Mouse (Mus musculus): ENCODE results near the gene Clasrp. TPM values are rescaled to one million over a fixed set of nuclear protein-coding genes. Genes with fewer than 3 reads are reported as not detected.

Clasrp gene
- total RNA-seq, 2 experiments from 2014 or later, result 79.5 to 81.8 TPM

DNA sequence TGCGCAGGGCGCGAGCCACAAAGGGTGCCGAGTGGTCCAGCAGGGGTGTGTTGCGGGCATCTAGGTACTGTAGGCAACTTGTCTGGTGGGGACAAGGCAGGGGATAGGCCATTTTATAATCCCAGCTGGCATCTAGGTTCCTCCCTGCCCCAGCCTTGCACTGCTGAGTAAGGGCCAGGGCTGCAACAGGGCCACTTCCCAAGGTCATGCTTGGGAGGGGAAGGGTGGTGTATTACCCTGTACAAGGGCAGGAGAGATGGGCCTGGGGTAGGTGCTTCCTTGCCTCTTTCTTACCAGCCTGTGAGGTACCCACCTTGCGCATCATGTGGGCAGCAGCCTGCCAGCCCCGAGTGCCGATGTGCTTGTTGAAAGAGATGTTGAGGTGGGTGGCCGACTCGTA is 69.6 kb downstream of the Clasrp start:
- no peak for DNase-seq (ENCODE audit: low spot score in 2 of 2)

DNA sequence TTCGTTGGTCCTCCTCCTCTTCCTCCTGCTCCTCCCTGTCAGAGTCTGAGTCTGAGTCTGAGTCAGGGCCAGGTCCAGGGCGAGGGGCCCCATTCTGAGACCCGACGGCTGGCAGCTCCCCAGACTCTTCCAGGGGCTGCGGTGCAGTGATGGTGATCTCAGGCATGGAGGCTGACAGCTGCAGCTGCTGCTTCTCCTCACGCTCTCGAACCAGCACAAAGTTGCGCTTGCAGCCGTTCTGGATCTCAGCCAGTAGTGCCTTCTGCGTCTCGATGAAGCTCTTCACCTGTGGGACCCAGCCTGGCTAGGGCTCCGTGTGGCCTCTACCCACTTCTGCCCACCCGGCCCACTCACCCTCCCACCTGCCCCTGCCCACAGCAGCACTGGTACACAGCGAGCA is 72.0 kb downstream of the Clasrp start:
- no peak for DNase-seq (ENCODE audit: low spot score in 2 of 2)

DNA sequence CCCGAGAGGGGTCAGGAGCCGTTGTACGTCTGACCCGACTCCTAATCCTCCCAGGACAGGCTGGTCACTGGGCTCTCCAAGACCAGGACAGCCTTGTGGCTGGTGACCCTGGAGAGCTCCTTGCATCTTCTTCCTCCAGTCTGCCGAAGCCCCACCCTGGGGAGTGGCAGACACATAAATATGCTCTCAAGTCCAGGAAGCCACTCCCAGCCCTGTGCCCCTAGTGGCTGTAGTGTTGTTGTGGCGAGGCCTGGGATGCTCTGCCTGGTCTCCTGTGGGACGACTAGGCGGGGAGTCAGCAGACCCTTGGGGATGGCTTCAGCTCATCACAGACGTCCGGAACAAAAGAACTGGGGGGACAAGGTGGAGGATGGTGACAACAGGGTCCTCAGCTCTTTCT is 73.2 kb downstream of the Clasrp start:
- DNase-seq (ENCODE audit: low spot score in 2 of 2), result no peak

Other genes starting within 250 kb of the Clasrp start
- gene Cd3eap, start 245.0 kb downstream of the Clasrp start, total RNA-seq (2021), result 10 to 100 TPM; 19.9 to 21.0 TPM
- gene Ppp1r13l, start 244.7 kb downstream of the Clasrp start, total RNA-seq (2021), result 1 to 10 TPM; 6.3 to 7.8 TPM
- 10 to 100 TPM; 37.5 to 38.3 TPM for gene Ercc2, start 222.5 kb downstream of the Clasrp start, total RNA-seq (2021)
- 1 to 10 TPM; 4.5 to 5.5 TPM for gene Klc3, start 200.4 kb downstream of the Clasrp start, total RNA-seq (2021)
- not detected for gene Ckm, start 199.7 kb downstream of the Clasrp start, total RNA-seq (2021)
- gene Mark4, start 145.7 kb downstream of the Clasrp start, total RNA-seq (2021), result 10 to 100 TPM; 88.3 to 92.0 TPM
- under 1 TPM; 0.38 to 0.59 TPM for gene Exoc3l2, start 141.2 kb downstream of the Clasrp start, total RNA-seq (2021)
- 1 to 10 TPM; 6.1 to 6.3 TPM for gene Bloc1s3, start 96.1 kb downstream of the Clasrp start, total RNA-seq (2021)
- gene Trappc6a, start 96.1 kb downstream of the Clasrp start, total RNA-seq (2021), result 10 to 100 TPM; 20.7 to 21.5 TPM
- gene Nkpd1, start 86.6 kb downstream of the Clasrp start, total RNA-seq (2021), result under 1 TPM; 0.56 to 0.57 TPM
- 100 to 1,000 TPM; 122 to 129 TPM for gene Ppp1r37, start 41.4 kb downstream of the Clasrp start, total RNA-seq (2021)
- gene Zfp296, start 27.2 kb downstream of the Clasrp start, total RNA-seq (2021), result under 1 TPM; 0.74 to 0.89 TPM
- gene Gemin7, start 26.9 kb downstream of the Clasrp start, total RNA-seq (2021), result 10 to 100 TPM; 44.4 to 45.6 TPM
- 1 to 10 TPM; 9.1 to 9.7 TPM for gene Relb, start 25.0 kb upstream of the Clasrp start, total RNA-seq (2021)
- 100 to 1,000 TPM; 133 to 143 TPM for gene Clptm1, start 60.5 kb upstream of the Clasrp start, total RNA-seq (2021)
- not detected for gene Apoc2, start 73.5 kb upstream of the Clasrp start, total RNA-seq (2021)
- gene Gm44805, start 76.9 kb upstream of the Clasrp start, total RNA-seq (2021), result not detected
- not detected for gene Apoc4, start 77.0 kb upstream of the Clasrp start, total RNA-seq (2021)
- gene Apoc1, start 88.2 kb upstream of the Clasrp start, total RNA-seq (2021), result 1 to 10 TPM; 5.8 to 8.7 TPM
- 1,000 to 10,000 TPM; 2,690 to 2,764 TPM for gene Apoe, start 94.7 kb upstream of the Clasrp start, total RNA-seq (2021)
- gene Tomm40, start 111.0 kb upstream of the Clasrp start, total RNA-seq (2021), result 100 to 1,000 TPM; 110 to 114 TPM
- gene Nectin2, start 146.0 kb upstream of the Clasrp start, total RNA-seq (2021), result 1 to 10 TPM; 5.0 to 5.1 TPM
- 10 to 100 TPM; 12.4 to 12.9 TPM for gene Bcam, start 166.5 kb upstream of the Clasrp start, total RNA-seq (2021)
- gene Cblc, start 192.3 kb upstream of the Clasrp start, total RNA-seq (2021), result not detected
- 1 to 10 TPM in 1 of 2 experiments, under 1 TPM in 1; 0.27 to 1.1 TPM for gene Bcl3, start 218.3 kb upstream of the Clasrp start, total RNA-seq (2021)
- gene Gm19345, start 247.5 kb upstream of the Clasrp start, total RNA-seq (2021), result 1 to 10 TPM; 1.2 to 2.3 TPM